Mouse (Mus musculus) frontal cortex, postnatal 10 days (tissue): ENCODE measurements around the gene Glra1.

Experiments used
- DNase-seq, 2 experiments: peaks; one replicate each; pipeline ENCODE4 v3.0.0; 2022; ENCODE audit warnings: low spot score in 2 of 2, mixed read lengths in 1 of 2

Glra1 gene

DNA sequence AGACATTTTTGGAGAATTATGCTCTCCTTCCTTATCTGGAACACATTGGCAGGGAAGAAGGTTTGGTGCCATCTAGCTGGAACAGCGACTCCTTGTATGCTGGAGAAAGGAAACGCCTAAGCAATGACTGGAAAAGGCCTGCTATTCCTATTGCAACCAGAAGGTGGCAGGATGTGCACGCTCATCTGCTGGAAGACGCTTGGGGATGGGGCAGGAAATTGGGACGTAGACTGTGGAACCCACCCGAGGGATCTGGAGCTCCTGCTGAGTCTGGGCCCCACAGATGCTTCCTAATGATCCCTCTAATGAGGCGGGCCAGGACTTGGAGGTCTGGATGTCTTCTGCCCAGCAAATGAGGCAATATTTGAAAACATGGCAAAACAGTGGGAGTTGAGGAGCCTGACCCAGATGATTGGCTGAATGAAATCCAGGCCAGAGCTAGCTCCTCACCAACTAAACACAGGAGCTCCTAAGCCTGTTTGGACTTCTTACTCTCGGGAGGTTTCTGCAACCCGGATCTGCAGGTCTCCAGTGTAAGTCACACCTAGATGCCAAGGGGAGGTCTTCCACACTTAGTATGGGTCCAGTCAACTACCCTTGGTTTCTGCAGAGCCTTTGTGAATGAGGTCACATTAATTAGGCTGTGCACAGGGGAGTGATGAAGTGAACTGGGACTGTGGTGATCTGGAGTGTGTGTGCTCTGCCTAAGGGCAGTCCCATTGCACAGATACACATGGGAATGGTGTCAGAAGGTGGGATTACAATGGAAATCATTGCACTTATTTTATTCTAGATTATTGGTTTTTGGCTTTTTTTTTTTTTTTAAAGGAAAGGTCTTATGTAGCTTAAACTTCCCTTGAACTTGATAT lies 89.0 kb downstream of the Glra1 start:
- peak; percentile 47 to 78 for DNase-seq

DNA sequence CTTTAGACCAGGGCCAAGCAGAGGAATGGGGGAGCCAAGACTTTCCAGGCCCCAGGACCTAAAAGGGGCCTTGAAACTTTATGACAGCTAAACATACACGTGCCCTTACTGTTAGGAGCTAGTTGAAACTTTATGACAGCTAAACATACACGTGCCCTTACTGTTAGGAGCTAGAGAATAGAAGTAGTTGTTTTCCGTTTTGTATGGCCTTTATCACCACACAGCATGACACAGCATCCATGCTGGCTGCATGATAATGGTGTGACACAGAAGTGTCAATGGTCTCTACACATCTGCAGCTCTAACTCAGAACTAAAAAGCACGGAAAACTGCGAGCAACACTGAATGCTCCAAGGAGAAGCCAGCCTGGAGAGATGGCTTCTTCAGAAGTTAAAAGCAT lies 90.3 kb downstream of the Glra1 start:
- DNase-seq, result no peak

DNA sequence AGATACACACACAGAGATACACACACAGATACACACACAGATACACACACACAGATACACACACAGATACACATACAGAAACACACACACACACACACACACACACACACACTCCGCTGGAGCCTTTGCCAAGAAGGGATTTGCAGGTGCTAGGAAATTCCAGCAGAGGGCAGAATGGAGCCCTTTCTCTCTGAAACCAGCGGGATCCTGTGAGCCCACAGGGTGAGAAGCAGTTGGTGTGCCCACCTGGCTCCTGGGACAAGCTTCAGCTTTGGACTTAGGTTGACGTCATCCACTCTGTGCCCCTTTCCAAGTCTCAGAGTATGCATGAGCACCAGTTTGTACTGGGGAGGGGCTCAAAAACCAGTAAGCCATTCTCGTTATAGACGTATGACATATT lies 96.6 kb downstream of the Glra1 start:
- no peak for DNase-seq

DNA sequence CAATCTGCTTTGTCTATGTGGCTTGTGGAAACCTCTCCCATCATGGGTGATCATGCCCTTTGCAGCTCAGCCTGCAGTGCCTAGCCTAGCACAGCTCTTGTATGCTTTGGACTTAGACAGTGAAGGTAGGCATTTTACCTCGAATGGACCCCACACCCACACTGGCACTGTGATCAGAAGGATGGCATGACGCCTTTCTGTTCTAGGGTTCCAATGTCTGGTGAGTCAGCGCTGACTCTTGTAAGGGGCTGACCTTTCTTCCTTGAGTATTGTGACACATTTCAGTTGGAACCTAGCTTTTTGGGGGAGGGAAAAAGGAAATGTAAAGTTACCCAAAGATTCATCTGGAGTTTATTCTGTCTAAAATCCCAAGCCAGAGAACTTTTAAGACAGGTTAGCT lies 102.5 kb downstream of the Glra1 start:
- no peak for DNase-seq

DNA sequence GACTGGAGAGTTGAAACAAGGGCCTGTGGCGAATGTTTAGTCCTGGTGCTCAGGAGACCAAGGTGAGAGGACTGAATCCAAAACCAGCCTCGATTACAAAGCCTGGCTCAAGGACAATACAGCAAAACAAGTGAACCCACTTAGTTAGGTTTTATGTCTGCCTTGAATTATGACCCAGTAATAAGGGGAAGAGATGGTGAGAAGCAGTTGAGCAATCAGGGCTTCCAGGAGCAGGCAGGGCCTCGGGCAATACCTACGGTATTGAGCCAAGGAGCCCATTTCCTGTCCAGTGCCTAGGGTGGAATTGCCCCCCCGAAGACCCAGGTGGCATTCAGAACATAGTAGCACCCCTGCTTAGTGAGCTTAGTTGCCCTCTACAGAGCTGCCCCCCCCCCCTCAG lies 105.1 kb downstream of the Glra1 start:
- DNase-seq, result no peak

DNA sequence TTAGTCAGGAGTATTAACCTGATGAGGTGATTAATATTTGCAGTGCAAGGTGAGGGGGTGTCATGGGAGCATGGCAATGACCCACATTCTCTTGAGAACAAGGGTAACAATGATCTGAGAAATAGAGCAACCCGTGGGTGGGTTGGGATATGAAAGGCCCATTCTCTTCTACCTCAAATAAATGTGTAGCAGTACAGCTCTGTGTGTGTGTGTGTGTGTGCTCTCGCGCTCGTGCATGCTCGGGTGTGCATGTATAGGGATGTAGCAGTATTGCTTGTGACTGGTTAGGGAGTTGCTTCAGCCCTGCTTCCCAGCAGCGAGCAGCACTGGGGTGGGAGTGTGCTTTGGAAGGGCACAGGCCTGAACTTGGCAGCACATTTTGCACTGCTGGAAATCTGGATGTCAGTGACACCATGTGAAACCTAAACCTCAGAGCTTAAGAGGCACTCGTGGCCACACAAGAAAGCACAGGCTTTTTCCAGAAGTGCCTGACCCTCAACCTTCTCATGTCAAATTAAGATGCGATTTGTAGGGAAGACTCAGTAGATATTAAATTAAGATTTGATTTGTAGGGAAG lies 106.0 kb downstream of the Glra1 start:
- DNase-seq, result no peak

DNA sequence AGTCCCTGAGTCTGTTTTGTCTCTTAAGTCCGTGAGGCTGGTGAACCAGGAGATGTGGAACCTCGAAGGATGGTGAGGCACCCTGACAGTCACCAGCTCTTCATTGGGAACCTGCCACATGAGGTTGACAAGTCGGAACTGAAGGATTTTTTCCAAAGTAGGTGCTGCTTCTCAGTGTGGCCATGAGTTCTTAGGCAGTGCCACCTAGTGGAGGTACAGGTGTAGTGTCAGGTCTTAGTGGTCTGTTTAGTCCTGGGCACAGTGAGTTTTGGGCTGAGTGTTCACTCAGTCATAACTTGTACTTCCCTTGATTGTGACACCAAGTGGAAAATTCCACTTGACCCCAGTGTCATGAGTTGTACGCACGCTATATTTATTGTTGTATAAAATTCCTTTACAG lies 110.1 kb downstream of the Glra1 start:
- peak in 1 of 2 experiments; percentile 24 for DNase-seq

- no peak for DNase-seq
Measured at GRCm38 (mm10) chr11:55496158-55496557, 111.8 kb downstream of the Glra1 start.

DNA sequence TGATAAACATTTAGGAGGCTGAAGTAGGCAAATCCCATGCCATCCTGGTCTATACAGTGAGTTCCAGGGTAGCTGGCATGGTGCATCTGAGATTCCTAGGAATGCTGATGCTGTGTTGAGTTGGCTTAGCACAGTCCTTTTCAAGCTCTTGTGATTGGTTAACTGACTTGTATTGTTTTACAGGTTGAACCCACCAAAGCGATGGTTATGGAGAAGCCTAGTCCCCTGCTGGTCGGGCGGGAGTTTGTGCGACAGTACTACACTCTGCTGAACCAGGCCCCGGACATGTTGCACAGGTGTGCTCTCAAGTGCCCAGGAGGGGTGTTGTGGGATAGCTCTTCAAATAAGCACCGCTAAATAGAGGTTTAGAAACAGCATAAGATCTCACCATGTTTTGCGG lies 122.6 kb downstream of the Glra1 start:
- DNase-seq, result no peak

DNA sequence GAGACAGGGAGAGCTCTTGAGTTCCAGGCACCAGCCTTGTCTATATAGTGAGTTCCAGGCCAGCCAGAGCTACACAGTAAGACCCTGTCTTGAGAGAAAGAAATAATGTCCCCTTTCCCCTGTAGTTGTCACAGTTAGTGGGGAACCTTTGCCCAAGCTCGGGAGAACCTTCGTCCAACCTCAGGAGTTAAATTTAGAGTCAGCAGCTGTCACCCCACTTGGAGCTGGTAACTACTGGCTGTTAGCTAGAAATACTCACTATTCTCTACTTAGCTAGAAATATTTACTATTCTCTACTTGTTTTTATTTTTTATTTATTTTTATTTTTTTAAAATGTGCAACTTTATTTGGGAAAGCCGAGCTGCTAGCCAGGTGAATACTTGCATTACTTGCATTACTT lies 134.8 kb downstream of the Glra1 start:
- DNase-seq, result no peak

- no peak for DNase-seq
Measured at GRCm38 (mm10) chr11:55471467-55471866, 136.5 kb downstream of the Glra1 start.

- DNase-seq, result no peak
Measured at GRCm38 (mm10) chr11:55470761-55471160, 137.2 kb downstream of the Glra1 start.

DNA sequence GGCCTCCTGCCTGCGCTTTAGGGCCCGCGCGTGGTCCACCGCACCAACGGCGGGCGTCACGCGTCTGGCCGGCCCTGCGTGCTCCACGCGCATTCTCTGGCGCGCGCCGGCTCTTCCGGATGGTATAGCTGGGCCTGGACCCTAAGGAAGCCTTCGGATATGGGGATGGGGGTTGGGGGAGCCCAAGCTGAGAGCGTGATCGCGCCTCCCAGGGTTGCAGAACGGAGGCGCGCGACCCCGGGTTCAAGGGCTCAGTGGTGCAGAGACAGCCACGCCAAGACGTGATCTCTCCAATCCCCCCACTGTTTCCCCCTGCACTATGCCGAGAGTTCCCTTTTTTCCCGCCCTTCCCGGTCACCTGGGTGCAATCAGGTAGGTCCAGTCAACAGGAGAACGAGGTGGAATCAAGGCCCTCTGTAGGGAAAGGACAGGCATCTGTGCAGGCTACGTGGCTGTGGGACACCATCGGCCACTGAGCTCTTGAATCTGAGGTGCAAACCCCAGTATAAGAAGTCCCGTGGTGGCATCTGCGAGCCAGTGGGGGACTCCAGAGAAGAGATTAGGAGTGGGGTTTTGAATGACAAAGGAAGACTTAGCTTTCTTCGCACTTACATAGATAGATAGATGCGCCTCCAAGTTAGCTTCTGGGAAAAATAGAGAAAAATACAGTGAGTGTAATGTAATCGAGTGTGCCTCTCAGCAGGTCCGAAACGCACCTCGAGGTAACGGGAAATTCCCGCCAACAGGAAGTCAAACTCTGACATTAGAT lies 137.9 kb downstream of the Glra1 start:
- no peak for DNase-seq

DNA sequence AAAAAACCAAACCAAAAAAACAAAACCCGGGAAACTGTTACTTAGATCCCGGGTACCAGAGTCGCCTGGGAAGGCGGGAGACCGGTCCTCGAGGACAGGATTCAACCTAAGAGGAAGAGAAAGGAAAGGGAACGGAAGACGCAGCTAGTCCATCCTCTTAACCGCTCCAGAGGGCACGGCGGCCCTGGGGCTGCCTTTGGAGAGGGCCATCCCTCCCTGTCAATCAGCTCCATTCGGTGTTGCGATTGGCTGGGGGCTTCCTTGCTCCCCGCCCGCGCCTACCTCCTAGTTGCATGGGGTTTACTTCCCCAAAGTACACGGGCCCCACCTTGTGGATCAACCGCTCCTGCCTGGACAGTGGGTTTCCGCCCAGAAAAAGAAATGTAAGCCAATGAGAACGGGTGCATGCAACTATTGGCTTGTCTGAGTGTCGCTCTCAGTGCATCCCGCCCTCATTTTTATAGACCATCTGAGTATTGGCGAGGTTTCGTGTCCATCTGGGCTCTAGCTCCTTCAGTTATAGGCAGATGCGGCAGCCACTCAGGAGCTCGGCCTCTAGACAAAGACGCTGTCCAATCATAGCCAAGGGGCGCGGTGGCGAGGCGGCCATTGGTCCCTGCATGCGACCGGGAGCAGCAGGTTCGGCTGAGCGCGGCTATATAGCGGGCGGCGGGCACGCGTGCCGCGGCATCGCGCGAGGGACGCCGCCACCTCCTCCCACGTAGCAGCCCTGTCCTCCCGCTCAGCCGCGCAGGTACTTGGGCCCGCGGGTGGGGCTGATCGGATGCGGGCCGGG lies 138.8 kb downstream of the Glra1 start, which contains the start of gene G3bp1:
G3bp1 (plus strand) TSS at position 638 of the 796 bp plus-strand sequence.
- peak; percentile 100 for DNase-seq

DNA sequence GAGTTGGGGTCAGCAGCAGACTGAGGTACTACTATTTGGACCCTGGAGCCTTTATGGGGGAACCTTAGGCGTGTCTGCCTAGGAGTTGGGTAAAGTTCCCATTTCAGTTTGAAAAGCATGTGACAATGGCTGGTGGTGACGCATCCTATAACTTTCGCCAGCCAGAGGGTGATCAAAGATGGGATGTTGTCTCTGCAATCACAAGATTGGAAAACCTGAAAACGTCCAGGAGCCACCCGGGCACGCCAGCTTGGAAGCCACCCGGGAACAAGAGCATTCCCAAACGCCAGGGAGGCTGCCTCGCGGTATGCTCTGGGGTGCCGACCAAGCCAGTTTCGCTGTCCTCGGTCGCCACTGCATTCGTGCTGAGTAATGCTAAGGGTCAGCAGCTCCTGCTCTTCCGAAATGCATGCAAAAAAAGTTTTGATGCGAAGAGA lies 139.4 kb downstream of the Glra1 start:
- no peak for DNase-seq

DNA sequence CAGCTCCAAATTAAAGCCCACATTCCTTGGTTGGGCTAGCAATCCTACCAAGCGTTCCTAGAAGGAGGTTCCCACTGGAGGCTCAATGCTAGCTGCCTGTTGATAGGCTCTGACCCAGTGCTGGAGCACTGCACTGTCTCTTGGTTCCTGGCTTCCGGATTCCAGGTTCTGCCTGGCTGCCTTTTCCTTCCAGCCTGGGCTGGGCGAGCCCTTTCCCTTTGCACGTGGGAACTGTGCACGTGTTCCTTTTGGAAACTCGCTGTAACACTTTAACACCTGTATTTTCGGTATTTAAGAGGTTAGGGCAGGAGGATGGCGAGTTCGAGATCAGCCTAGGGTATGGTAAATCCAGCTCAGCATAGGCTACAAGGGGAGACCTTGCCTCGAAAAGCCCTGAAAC lies 140.0 kb downstream of the Glra1 start:
- no peak for DNase-seq

- DNase-seq, result no peak
Measured at GRCm38 (mm10) chr11:55465177-55465576, 142.8 kb downstream of the Glra1 start.

DNA sequence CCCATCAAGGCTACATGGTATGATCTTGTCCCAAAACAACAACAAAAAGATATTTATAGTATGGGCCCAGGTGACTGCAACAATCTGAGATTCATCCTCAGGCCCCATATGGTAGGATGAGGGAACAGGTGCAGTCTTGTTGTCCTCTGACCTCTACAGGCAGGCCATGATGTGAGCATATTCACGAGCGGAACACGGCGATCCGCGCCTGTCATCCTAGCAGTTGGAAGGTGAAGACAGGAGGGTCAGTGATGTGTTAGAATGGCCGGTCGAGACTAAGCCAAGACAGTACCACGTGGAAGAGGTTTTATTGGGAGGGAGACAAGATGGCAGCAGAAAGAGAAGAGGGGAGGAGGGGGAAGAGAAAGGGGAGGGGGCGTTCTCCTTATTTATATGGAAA lies 143.3 kb downstream of the Glra1 start:
- no peak for DNase-seq
